Mouse (Mus musculus) neural tube, embryonic 12.5 days (tissue): ENCODE results near the gene Eva1a. TPM values are rescaled to one million over a fixed set of nuclear protein-coding genes. Genes with fewer than 3 reads are reported as not detected.

ENCODE experiments used
- polyA plus RNA-seq: library from polyadenylated mRNA; unstranded; fragments of >200 nt; fragmentation: Nextera tagmentation; extraction: Ambion mirVana; gene quantifications from 2 replicates; pipeline ENCODE4 v1.2.1, GENCODE M21; 2016

Eva1a gene
- polyA plus RNA-seq, 1 experiment from 2014 or later = 2.5 TPM

Other genes starting within 250 kb of the Eva1a start
- gene Gcfc2, start 117.4 kb upstream of the Eva1a start, polyA plus RNA-seq = 13.9 and 14.1 TPM in 2 replicates
- gene Mrpl19, start 75.1 kb upstream of the Eva1a start, polyA plus RNA-seq = 45.8 and 49.6 TPM in 2 replicates